Mouse (Mus musculus) neural tube, embryonic 12.5 days (tissue): ENCODE measurements around the gene Epb42. TPM values are rescaled to one million over a fixed set of nuclear protein-coding genes. Genes with fewer than 3 reads are reported as not detected.
"Not testable (repeated sequence)": the region's sequence is repeated elsewhere in the genome, so short reads cannot be mapped to it uniquely, and the experiment has no call there.

ENCODE experiments used
- ATAC-seq: fragments of 200-750 bp; cut with Nextera tagmentation; 2 replicates; pipeline ENCODE4 v1.8.0; 2017; ENCODE audit warnings: low read depth, mild to moderate bottlenecking, moderate TSS enrichment, moderate library complexity; ENCODE audit not compliant: low FRiP score
- H3K27ac ChIP-seq: fragments of 300-500 bp; sonication (generic); 2 replicates; pipeline ENCODE4 v1.5.1; 2016
- H3K27me3 ChIP-seq: fragments of 300-500 bp; sonication (generic); replicated peaks from 2 replicates; pipeline ENCODE4 v1.6.1; 2016; ENCODE audit warnings: mild to moderate bottlenecking
- H3K36me3 ChIP-seq: fragments of 300-500 bp; sonication (generic); 2 replicates; pipeline ENCODE4 v1.6.1; 2016; ENCODE audit warnings: mild to moderate bottlenecking
- H3K4me1 ChIP-seq: fragments of 300-500 bp; sonication (generic); 2 replicates; pipeline ENCODE4 v1.6.1; 2016
- H3K4me2 ChIP-seq: fragments of 300-500 bp; sonication (generic); replicated peaks from 2 replicates; pipeline ENCODE4 v1.6.1; 2016; ENCODE audit warnings: mild to moderate bottlenecking
- H3K4me3 ChIP-seq: fragments of 300-500 bp; sonication (generic); 2 replicates; pipeline ENCODE4 v1.5.1; 2016
- H3K9ac ChIP-seq: fragments of 300-500 bp; sonication (generic); 2 replicates; pipeline ENCODE4 v1.6.1; 2016; ENCODE audit warnings: mild to moderate bottlenecking
- H3K9me3 ChIP-seq: fragments of 300-500 bp; sonication (generic); 2 replicates; pipeline ENCODE4 v1.6.1; 2016; ENCODE audit warnings: mild to moderate bottlenecking
- WGBS: fragments of 180-500 bp; shearing (Covaris S2); methylation state at CpG from one replicate; pipeline ENCODE4 v1.1.7; 2016; 5-methylcytosine and 5-hydroxymethylcytosine counted together
- microRNA-seq: library from miRNA; unstranded; fragments of <30 nt; microRNA quantifications from one replicate; pipeline ENCODE4, GENCODE M21; 2017
- polyA plus RNA-seq: library from polyadenylated mRNA; unstranded; fragments of >200 nt; fragmentation: Nextera tagmentation; extraction: Ambion mirVana; gene quantifications from 2 replicates; pipeline ENCODE4 v1.2.1, GENCODE M21; 2016

The Epb42 gene
- polyA plus RNA-seq, 1 experiment from 2014 or later = 3.5 TPM

- 1% methylated on average over 71 of the region's 71 CpGs for WGBS
- H3K9ac ChIP-seq = peak within 1 kb of the TSS; percentile 88
- ATAC-seq = peak; percentile 73
- no peaks in the 10 kb centered on the region for H3K4me1 ChIP-seq
- peak within 1 kb of the TSS; percentile 92 for H3K4me2 ChIP-seq
- no peaks in the 10 kb centered on the region for H3K9me3 ChIP-seq
- H3K36me3 ChIP-seq = peaks cover 3% of the 10 kb centered on the region; the same call in 1 of the 2 replicates
- H3K27me3 ChIP-seq = no peaks in the 10 kb centered on the region
- H3K4me3 ChIP-seq = peak within 1 kb of the TSS; percentile 79
- H3K27ac ChIP-seq = peak within 1 kb of the TSS; percentile 42; the same call in 1 of the 2 replicates
These were observed 59.6 kb downstream of the Epb42 start, which contains the start of gene Tmem62 for GRCm38 (mm10) chr2:120976990-120977925. Gene Tmem62 (plus strand): TSS chr2:120977017.

- H3K36me3 ChIP-seq = peaks cover 3% of the 10 kb centered on the region; the same call in 1 of the 2 replicates
- no peak overlapping the region for H3K4me3 ChIP-seq
- H3K4me1 ChIP-seq = no peaks in the 10 kb centered on the region
- 0 out of 2 replicates have a peak overlapping the region, but pooled peaks have one; percentile 92 for H3K4me2 ChIP-seq
- no peaks in the 10 kb centered on the region for H3K27me3 ChIP-seq
- ATAC-seq = no peak
- H3K9me3 ChIP-seq = no peaks in the 10 kb centered on the region
- H3K9ac ChIP-seq = no peak overlapping the region
- H3K27ac ChIP-seq = no peak overlapping the region
- WGBS = 55% methylated on average over 4 of the region's 4 CpGs
These were observed 60.6 kb downstream of the Epb42 start for GRCm38 (mm10) chr2:120976308-120976707.

- Histone ChIP-seq H3K9ac (no peak overlapping the region), H3K9me3 (no peaks in the 10 kb centered on the region), H3K36me3 (no peaks in the 10 kb centered on the region), H3K27ac (no peak overlapping the region), H3K4me2 (no peak overlapping the region), H3K27me3 (no peaks in the 10 kb centered on the region), H3K4me3 (no peak overlapping the region), H3K4me1 (peaks cover 9% of the 10 kb centered on the region)
- WGBS = 22% methylated on average over 5 of the region's 5 CpGs
- no peak for ATAC-seq
These were observed 63.9 kb downstream of the Epb42 start for GRCm38 (mm10) chr2:120972964-120973363.

- ATAC-seq, H3K4me1 ChIP-seq, H3K36me3 ChIP-seq, H3K27me3 ChIP-seq, H3K27ac ChIP-seq, H3K9ac ChIP-seq, H3K4me2 ChIP-seq, H3K9me3 ChIP-seq, H3K4me3 ChIP-seq: not testable (repeated sequence)
- WGBS = 98% methylated on average over 8 of the region's 8 CpGs
These were observed 64.6 kb downstream of the Epb42 start for GRCm38 (mm10) chr2:120972257-120972656.

- Histone ChIP-seq H3K27ac (no peak overlapping the region), H3K36me3 (no peaks in the 10 kb centered on the region), H3K9me3 (no peaks in the 10 kb centered on the region), H3K4me1 (peaks cover 9% of the 10 kb centered on the region), H3K27me3 (no peaks in the 10 kb centered on the region), H3K4me2 (no peak overlapping the region), H3K9ac (no peak overlapping the region), H3K4me3 (no peak overlapping the region)
- ATAC-seq = no peak
- WGBS = 90% methylated on average over 4 of the region's 4 CpGs
These were observed 65.1 kb downstream of the Epb42 start for GRCm38 (mm10) chr2:120971766-120972165.

DNA sequence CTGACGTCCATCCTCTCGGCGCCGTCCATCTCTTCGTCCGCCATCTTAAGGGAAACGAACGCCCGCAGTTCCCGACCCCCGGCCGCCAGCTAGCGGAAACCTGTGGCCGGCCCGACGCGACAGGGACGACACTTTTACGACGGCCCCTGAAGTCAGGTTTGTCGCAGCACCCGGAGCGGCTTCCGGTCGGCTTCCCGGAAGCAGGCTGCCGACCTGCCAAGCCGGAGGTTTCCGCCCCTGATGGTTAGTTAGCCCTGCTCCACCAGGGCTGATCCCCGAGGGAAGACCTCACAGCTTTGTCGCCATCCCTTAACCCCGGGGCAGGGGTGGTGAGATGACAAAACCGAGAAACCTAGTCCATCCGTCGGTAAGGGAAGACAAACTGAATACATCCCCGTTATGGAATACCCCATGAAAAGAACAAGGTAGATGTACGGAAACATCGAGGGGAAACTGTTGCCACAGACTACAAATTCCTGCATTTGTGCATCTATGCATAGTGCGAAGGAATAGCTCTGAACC lies 66.3 kb downstream of the Epb42 start, which contains the start of gene Ubr1:
TSS of gene Ubr1 (minus strand) at position 157 of the 522 bp plus-strand sequence.
- Histone ChIP-seq H3K36me3 (no peaks in the 10 kb centered on the region), H3K9me3 (no peaks in the 10 kb centered on the region), H3K27ac (peak within 1 kb of the TSS; percentile 57; the same call in 1 of the 2 replicates), H3K4me1 (peaks cover 9% of the 10 kb centered on the region), H3K27me3 (no peaks in the 10 kb centered on the region), H3K4me2 (peak within 1 kb of the TSS; percentile 85), H3K4me3 (peak within 1 kb of the TSS; percentile 78), H3K9ac (peak within 1 kb of the TSS; percentile 77)
- under 1% methylated on average over 39 of the region's 39 CpGs for WGBS
- peak; percentile 90 for ATAC-seq

DNA sequence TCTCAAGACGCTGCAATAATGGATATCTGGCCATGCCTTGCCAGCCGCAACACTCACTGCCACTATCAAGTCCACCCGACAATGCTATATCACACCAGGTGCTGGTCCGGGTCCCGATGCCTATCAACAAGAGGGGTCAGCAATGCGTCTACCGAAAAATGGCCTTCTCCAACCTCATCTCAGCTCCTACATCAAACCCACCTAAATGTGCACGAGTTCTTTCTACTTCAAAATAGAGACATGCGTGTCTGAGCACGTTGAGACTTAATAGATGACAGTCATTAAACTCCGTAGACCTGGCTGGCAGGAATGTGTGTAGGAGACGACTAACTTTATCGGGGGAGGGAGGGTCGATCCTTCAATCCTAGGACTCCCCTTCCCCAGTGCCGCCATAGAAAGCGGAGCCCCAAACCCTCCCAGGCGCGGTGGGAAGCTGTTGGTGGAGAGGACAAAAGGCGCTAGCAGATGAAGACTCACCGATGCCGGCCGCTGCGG lies 66.8 kb downstream of the Epb42 start:
- H3K9me3 ChIP-seq = no peaks in the 10 kb centered on the region
- peak overlapping the region; percentile 77 for H3K9ac ChIP-seq
- ATAC-seq = peak; percentile 49; the same call in 1 of the 2 replicates
- no peaks in the 10 kb centered on the region for H3K36me3 ChIP-seq
- peak overlapping the region; percentile 85 for H3K4me2 ChIP-seq
- WGBS = under 1% methylated on average over 23 of the region's 23 CpGs
- H3K4me1 ChIP-seq = peaks cover 9% of the 10 kb centered on the region
- H3K27ac ChIP-seq = peak overlapping the region; percentile 57; the same call in 1 of the 2 replicates
- no peaks in the 10 kb centered on the region for H3K27me3 ChIP-seq
- peak overlapping the region; percentile 78 for H3K4me3 ChIP-seq

Small RNA genes lying within 50 kb of the gene (microRNA-seq; reads per million reads assigned to microRNA genes)
- not detected for gene Gm44325

Other genes starting within 250 kb of the Epb42 start
- 7.5 and 9.7 TPM in 2 replicates for gene Cdan1, start 186.9 kb downstream of the Epb42 start, polyA plus RNA-seq
- gene Ttbk2, start 186.5 kb downstream of the Epb42 start, polyA plus RNA-seq = 12.8 and 14.9 TPM in 2 replicates
- gene Ubr1, start 66.4 kb downstream of the Epb42 start, polyA plus RNA-seq = 27.7 and 31.2 TPM in 2 replicates
- gene Tmem62, start 60.1 kb downstream of the Epb42 start, polyA plus RNA-seq = 8.0 and 10.6 TPM in 2 replicates
- gene Ccndbp1, start 28.7 kb downstream of the Epb42 start, polyA plus RNA-seq = 62.5 and 67.6 TPM in 2 replicates
- 0.19 and 0.39 TPM in 2 replicates for gene Tgm5, start 48.8 kb upstream of the Epb42 start, polyA plus RNA-seq
- gene Tgm7, start 72.7 kb upstream of the Epb42 start, polyA plus RNA-seq = not detected in 2 replicates
- 31.8 and 32.8 TPM in 2 replicates for gene Adal, start 103.4 kb upstream of the Epb42 start, polyA plus RNA-seq
- 21.1 and 22.0 TPM in 2 replicates for gene Lcmt2, start 103.6 kb upstream of the Epb42 start, polyA plus RNA-seq
- gene Tubgcp4, start 133.6 kb upstream of the Epb42 start, polyA plus RNA-seq = 71.3 and 74.9 TPM in 2 replicates
- gene Zscan29, start 134.1 kb upstream of the Epb42 start, polyA plus RNA-seq = 11.2 and 11.7 TPM in 2 replicates
- 177 and 178 TPM in 2 replicates for gene Trp53bp1, start 234.3 kb upstream of the Epb42 start, polyA plus RNA-seq